Mouse (Mus musculus): Measurements from ENCODE around the gene Ptpra. TPM values are rescaled to one million over a fixed set of nuclear protein-coding genes. Genes with fewer than 3 reads are reported as not detected.

Ptpra gene
- polyA plus RNA-seq, 1 experiment from 2014 or later, result 144 TPM

DNA sequence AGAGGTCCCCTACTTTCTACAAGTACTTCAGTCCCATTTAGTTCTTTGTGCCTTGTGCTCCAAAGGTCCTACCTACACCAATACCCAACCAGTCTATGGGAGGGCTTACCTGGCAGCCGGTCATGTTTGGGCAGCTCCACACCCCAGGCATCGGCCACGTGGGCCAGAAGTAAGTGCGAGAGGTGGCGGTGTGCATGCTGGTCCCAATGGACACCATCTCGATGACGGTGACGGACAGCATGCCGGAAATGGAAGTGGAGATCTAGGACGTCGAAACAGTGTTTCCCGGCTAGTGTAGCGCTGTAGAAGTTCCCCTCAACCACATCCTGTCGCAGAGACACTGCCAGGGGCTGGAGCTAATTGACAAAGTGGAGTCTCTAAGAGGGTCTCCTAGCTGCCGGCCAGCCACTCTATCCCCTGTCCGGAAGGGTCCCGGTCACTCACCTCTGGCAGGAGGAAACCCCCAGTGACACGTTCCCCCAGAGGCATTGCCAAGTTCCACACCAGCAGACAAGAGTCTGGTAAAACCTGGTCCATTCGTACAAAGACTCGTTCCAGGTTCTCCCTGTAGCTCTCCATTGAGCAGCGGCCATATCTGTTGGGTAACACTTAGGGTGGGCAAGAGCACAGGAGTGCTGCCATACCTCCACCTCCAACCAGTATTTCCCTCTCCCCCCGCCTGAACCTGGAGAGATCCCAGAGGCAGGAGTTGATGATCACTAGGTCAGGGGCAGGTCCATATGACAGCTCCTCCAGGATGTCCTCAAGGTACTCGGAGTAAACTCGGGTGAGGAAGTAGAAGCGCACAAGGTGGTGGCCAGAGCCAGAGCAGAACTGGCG is 28.1 kb upstream of the Ptpra start:
- Histone ChIP-seq H3K36me3 (ENCODE audit: control insufficient read depth, insufficient read depth, low read length) (peaks cover 5% of the 10 kb centered on the region; the same call in 1 of the 2 replicates), H3K4me3 (ENCODE audit: low read depth, low read length) (no peak overlapping the region), H3K9ac (ENCODE audit: low read depth, low read length) (no peak overlapping the region), H3K27ac (ENCODE audit: low read length) (no peak overlapping the region), H3K4me2 (ENCODE audit: low read length) (no peak overlapping the region), H3K9me3 (replicated peaks; ENCODE audit: control insufficient read depth, low read length, poor library complexity, severe bottlenecking) (no peaks in the 10 kb centered on the region), H3K4me1 (ENCODE audit: control insufficient read depth, insufficient read depth, low read length) (peaks cover 40% of the 10 kb centered on the region), H3K27me3 (ENCODE audit: control insufficient read depth, insufficient read depth, low read depth, low read length) (no peaks in the 10 kb centered on the region)
- WGBS, result 97% methylated on average over 26 of the region's 26 CpGs
- ATAC-seq, result no peak

DNA sequence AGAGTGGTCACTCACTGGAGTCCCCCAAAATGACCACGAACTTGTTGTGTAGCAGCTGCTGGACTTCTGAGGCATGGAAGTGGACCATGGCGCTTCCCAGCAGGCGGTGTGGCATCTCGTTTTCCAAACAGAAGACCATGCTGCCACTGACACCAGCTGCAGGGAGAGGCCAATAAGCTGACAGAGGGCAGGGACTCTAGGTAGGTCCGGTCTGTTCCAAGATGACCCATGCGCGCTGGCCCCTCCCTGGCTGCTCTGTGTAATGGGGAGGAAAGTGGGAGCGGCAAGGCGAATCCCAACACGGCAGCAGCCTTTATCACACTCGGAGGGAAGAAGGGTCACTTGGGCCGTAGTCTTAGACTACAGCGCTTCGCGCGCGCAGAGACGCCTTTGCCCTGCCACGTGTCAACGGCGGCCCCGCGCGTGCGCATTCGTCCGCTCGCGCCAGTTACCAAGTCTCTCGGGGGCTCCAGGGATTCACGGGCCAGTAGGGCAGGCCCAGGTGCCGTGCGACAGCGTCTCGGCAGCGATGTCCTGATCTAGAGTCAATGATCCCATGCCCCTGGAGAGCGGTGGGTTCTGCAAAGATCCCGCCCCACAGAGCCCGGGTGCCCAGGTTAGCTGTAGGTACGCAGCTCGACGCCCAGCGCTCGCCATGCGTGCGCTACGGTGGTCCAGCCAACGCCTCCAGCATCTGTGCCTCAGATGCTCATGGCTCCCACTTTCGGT is 26.5 kb upstream of the Ptpra start:
- no peaks in the 10 kb centered on the region for H3K9me3 ChIP-seq (replicated peaks; ENCODE audit: control insufficient read depth, low read length, poor library complexity, severe bottlenecking)
- 12% methylated on average over 49 of the region's 49 CpGs for WGBS

DNA sequence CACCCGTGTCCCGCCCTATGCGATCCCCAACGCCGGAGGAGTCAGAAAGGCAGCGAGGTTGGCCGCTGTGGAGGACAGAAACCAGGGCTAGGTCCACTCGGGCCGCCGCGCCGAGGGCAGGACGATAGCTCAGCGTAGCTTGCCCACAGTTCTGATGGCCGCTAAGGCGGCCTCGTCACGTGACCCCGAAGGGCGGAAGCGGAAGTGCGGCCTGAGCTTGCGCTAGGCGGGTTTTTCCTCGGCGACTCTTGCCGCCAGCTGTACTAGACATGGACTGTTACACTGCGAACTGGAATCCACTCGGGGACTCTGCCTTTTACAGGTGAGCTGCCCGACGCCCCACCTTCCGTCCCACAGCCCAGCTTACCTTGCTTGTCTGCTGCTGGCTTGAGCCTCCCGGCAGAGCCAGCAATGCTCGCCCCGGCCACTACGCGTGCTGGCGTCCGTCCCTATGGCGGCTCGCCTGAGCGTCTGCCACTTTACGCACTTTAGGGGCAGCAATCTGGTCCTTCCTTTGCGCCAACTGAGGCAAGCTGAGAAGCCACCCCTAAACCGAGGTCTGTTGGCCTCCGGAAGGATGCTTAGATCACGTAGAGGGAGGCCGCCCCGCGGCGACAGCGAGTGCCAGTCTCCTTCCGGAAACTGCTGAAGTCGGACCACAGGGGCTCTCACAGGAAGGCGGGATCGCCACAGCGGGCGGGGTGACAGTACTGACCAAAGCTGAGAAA is 25.8 kb upstream of the Ptpra start, which contains the start of the genes Vps16 and Pced1a:
Gene Vps16 (plus strand): TSS at position 214 of the 728 bp plus-strand sequence.
Gene Pced1a (minus strand): TSS at position 576 of the 728 bp plus-strand sequence.
- peaks cover 40% of the 10 kb centered on the region for H3K4me1 ChIP-seq (ENCODE audit: control insufficient read depth, insufficient read depth, low read length)
- peak within 1 kb of the TSS; percentile 86 for H3K4me3 ChIP-seq (ENCODE audit: low read depth, low read length)
- no peaks in the 10 kb centered on the region for H3K9me3 ChIP-seq (replicated peaks; ENCODE audit: control insufficient read depth, low read length, poor library complexity, severe bottlenecking)
- H3K36me3 ChIP-seq (ENCODE audit: control insufficient read depth, insufficient read depth, low read length), result no peaks in the 10 kb centered on the region
- peak within 1 kb of the TSS; percentile 90 for H3K4me2 ChIP-seq (ENCODE audit: low read length)
- WGBS, result under 1% methylated on average over 57 of the region's 58 CpGs
- H3K9ac ChIP-seq (ENCODE audit: low read depth, low read length), result peak within 1 kb of the TSS; percentile 73
- H3K27ac ChIP-seq (ENCODE audit: low read length), result peak within 1 kb of the TSS; percentile 95
- peak; percentile 96 for ATAC-seq
- H3K27me3 ChIP-seq (ENCODE audit: control insufficient read depth, insufficient read depth, low read depth, low read length), result no peaks in the 10 kb centered on the region

More for the DNA sequence above, 26.5 kb upstream of the Ptpra start:
- H3K4me1 ChIP-seq (ENCODE audit: control insufficient read depth, insufficient read depth, low read length), result peaks cover 40% of the 10 kb centered on the region
- peak overlapping the region; percentile 73 for H3K9ac ChIP-seq (ENCODE audit: low read depth, low read length)
- peak overlapping the region; percentile 95 for H3K27ac ChIP-seq (ENCODE audit: low read length)
- H3K4me2 ChIP-seq (ENCODE audit: low read length), result peak overlapping the region; percentile 90
- H3K36me3 ChIP-seq (ENCODE audit: control insufficient read depth, insufficient read depth, low read length), result peaks cover 5% of the 10 kb centered on the region; the same call in 1 of the 2 replicates
- ATAC-seq, result peak; percentile 80
- peak overlapping the region; percentile 86 for H3K4me3 ChIP-seq (ENCODE audit: low read depth, low read length)
- H3K27me3 ChIP-seq (ENCODE audit: control insufficient read depth, insufficient read depth, low read depth, low read length), result no peaks in the 10 kb centered on the region

DNA sequence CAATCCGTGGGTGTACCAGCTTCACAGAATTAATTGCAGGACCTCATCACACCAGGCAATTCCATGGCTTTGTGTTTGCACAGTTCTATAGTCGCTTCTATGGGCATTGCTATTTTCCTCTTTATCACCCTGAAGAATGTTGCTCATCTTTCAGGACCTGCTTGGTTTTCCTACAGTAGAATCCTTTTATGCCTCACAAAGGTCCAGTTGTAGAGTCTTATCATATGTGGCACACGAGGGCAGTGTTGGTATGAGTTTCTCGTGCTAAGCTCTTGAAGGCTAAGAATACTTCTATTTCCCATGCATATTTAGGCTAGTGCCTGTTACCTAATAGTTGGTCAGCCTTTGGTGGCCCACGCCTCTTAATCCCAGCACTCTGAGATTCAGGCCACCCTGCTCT is 25.0 kb upstream of the Ptpra start:
- H3K4me2 ChIP-seq (ENCODE audit: low read length), result peak overlapping the region; percentile 87
- ATAC-seq, result no peak
- no peaks in the 10 kb centered on the region for H3K9me3 ChIP-seq (replicated peaks; ENCODE audit: control insufficient read depth, low read length, poor library complexity, severe bottlenecking)
- peak overlapping the region; percentile 95 for H3K27ac ChIP-seq (ENCODE audit: low read length)
- no peaks in the 10 kb centered on the region for H3K36me3 ChIP-seq (ENCODE audit: control insufficient read depth, insufficient read depth, low read length)
- WGBS, result 45% methylated on average over 5 of the region's 5 CpGs
- H3K27me3 ChIP-seq (ENCODE audit: control insufficient read depth, insufficient read depth, low read depth, low read length), result no peaks in the 10 kb centered on the region
- H3K9ac ChIP-seq (ENCODE audit: low read depth, low read length), result peak overlapping the region; percentile 73
- peaks cover 39% of the 10 kb centered on the region for H3K4me1 ChIP-seq (ENCODE audit: control insufficient read depth, insufficient read depth, low read length)
- peak overlapping the region; percentile 86 for H3K4me3 ChIP-seq (ENCODE audit: low read depth, low read length)

DNA sequence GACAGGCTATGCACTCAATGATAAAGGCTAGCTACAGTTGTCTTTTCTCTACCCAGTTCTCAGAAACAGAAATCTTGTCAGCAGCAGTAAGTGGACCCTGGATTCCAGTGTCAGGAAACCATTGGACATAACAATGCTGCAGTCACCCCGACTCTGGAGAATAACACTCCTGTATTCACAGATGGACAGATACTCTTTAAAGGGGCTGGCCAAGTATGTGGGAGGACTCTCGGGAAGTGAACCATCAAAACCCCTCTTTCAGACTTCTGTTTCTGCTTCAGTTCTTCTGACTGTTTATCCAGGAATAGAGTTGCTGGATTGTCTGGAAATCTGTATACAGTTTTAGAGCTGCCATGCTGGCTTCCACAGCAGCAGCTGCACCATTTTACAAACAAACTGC is 20.2 kb upstream of the Ptpra start:
- Histone ChIP-seq H3K27me3 (ENCODE audit: control insufficient read depth, insufficient read depth, low read depth, low read length) (no peaks in the 10 kb centered on the region), H3K9me3 (replicated peaks; ENCODE audit: control insufficient read depth, low read length, poor library complexity, severe bottlenecking) (no peaks in the 10 kb centered on the region), H3K4me3 (ENCODE audit: low read depth, low read length) (no peak overlapping the region), H3K36me3 (ENCODE audit: control insufficient read depth, insufficient read depth, low read length) (peaks cover 4% of the 10 kb centered on the region; the same call in 1 of the 2 replicates), H3K9ac (ENCODE audit: low read depth, low read length) (no peak overlapping the region), H3K4me2 (ENCODE audit: low read length) (no peak overlapping the region), H3K4me1 (ENCODE audit: control insufficient read depth, insufficient read depth, low read length) (peaks cover 15% of the 10 kb centered on the region), H3K27ac (ENCODE audit: low read length) (no peak overlapping the region)
- ATAC-seq, result no peak
- 71% methylated on average over 2 of the region's 2 CpGs for WGBS

DNA sequence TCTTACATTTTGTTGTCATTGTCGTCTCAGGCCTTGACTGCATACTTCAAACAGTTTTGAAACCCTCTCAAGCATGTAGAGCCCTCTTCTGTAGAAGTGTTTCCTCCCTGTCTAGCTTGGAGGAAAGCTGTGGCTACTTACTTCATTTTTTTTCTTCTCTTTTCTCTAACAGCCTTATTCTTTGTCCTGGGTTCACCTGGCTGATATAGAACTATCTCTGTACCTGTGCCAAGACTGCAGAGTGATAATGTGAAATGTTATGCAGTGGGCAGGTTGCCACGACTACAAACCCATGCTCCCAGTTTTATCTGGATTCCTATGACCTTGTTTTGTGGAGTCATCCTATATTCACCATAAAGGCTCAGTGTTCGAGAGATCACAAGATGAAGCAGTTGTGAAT is 19.6 kb upstream of the Ptpra start:
- H3K4me3 ChIP-seq (ENCODE audit: low read depth, low read length), result no peak overlapping the region
- no peak overlapping the region for H3K27ac ChIP-seq (ENCODE audit: low read length)
- no peak overlapping the region for H3K9ac ChIP-seq (ENCODE audit: low read depth, low read length)
- H3K4me1 ChIP-seq (ENCODE audit: control insufficient read depth, insufficient read depth, low read length), result peaks cover 10% of the 10 kb centered on the region
- 85% methylated on average over 3 of the region's 3 CpGs for WGBS
- ATAC-seq, result no peak
- no peaks in the 10 kb centered on the region for H3K9me3 ChIP-seq (replicated peaks; ENCODE audit: control insufficient read depth, low read length, poor library complexity, severe bottlenecking)
- no peaks in the 10 kb centered on the region for H3K27me3 ChIP-seq (ENCODE audit: control insufficient read depth, insufficient read depth, low read depth, low read length)
- no peak overlapping the region for H3K4me2 ChIP-seq (ENCODE audit: low read length)
- H3K36me3 ChIP-seq (ENCODE audit: control insufficient read depth, insufficient read depth, low read length), result peaks cover 4% of the 10 kb centered on the region; the same call in 1 of the 2 replicates

DNA sequence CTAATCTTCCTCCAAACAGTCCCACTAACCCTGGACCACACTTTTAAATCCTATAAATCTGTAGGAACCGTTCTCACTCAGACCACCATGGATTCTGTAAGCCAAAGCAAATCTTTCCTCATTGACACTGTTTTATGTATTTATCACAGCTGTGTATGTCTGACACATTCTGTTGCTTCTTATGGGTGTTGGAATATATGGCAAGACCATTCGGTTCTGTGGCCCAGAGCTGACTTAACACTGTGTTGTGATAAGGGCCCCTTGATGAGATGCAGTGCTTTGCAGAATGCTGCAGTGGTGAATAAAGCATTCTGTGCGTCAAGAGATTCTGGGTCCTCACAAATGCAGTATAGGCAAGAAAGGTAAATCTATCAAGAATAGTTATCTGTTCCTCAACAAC is 17.9 kb upstream of the Ptpra start:
- H3K9ac ChIP-seq (ENCODE audit: low read depth, low read length), result no peak overlapping the region
- H3K4me3 ChIP-seq (ENCODE audit: low read depth, low read length), result no peak overlapping the region
- H3K27ac ChIP-seq (ENCODE audit: low read length), result no peak overlapping the region
- no peaks in the 10 kb centered on the region for H3K27me3 ChIP-seq (ENCODE audit: control insufficient read depth, insufficient read depth, low read depth, low read length)
- WGBS, result 89% methylated on average over 3 of the region's 3 CpGs
- H3K4me2 ChIP-seq (ENCODE audit: low read length), result no peak overlapping the region
- H3K9me3 ChIP-seq (replicated peaks; ENCODE audit: control insufficient read depth, low read length, poor library complexity, severe bottlenecking), result no peaks in the 10 kb centered on the region
- H3K36me3 ChIP-seq (ENCODE audit: control insufficient read depth, insufficient read depth, low read length), result peaks cover 4% of the 10 kb centered on the region; the same call in 1 of the 2 replicates
- no peaks in the 10 kb centered on the region for H3K4me1 ChIP-seq (ENCODE audit: control insufficient read depth, insufficient read depth, low read length)
- no peak for ATAC-seq

DNA sequence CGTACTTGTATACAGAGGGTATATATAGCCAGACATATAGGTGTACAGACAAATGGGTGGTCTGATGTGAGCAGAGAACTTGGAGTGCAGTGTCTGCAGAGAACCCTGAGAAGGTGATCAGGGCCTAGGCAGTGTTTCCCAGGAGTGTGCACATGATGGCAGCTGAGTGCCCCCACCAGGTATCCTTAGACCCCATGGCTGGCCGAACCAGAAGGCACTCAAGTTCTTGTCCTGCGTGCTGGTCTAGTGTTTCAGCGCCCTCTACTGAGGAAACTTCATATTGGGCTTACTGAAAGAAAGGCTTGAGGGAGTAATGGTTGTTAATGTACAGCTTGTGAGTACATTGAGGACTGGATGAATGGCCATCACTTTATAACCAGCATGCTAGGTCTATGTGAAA is 16.9 kb upstream of the Ptpra start:
- Histone ChIP-seq H3K36me3 (ENCODE audit: control insufficient read depth, insufficient read depth, low read length) (peaks cover 9% of the 10 kb centered on the region), H3K4me1 (ENCODE audit: control insufficient read depth, insufficient read depth, low read length) (no peaks in the 10 kb centered on the region), H3K4me2 (ENCODE audit: low read length) (no peak overlapping the region), H3K9ac (ENCODE audit: low read depth, low read length) (no peak overlapping the region), H3K27me3 (ENCODE audit: control insufficient read depth, insufficient read depth, low read depth, low read length) (no peaks in the 10 kb centered on the region), H3K9me3 (replicated peaks; ENCODE audit: control insufficient read depth, low read length, poor library complexity, severe bottlenecking) (no peaks in the 10 kb centered on the region), H3K27ac (ENCODE audit: low read length) (no peak overlapping the region), H3K4me3 (ENCODE audit: low read depth, low read length) (no peak overlapping the region)
- ATAC-seq, result peak; percentile 39; the same call in 1 of the 2 replicates
- WGBS, result 19% methylated on average over 4 of the region's 4 CpGs

Measured in midbrain, embryonic 16.5 days (tissue).